Mouse (Mus musculus): ENCODE results near the gene Kcp.

Kcp gene

DNA sequence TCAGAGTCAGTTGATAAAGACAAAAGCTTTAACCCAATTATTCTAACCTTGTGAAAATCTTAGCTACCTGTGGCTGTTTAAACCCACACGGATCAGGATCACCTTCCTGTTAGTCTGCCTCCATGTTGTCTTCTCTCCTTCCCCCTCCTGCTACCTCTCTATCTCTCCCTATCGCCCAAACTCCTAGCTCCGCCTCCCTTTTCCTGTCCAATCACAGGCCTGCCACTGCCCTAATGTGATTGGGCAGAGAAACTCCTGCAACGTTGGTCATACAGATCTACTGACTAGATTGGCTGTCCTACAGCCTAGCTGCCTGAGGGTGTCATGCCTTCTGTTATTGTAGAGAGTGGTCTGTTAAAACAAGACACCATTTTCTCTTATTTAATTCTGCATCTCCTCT lies 57.9 kb downstream of the Kcp start:
- no peak for DNase-seq

DNA sequence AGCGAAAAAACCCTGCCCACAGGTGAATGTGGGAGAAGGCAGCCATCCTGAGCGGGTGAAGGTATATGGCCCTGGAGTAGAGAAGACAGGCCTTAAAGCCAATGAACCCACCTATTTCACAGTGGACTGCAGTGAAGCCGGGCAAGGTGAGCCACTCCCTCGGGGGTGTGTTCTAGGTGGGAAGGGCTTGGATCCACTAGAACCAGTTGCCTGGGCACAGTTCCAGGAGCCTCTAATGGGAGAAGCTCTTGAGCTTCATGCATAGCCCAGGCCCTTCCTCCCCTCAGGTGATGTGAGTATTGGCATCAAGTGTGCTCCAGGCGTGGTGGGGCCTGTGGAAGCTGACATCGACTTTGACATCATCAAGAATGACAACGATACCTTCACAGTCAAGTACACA lies 62.4 kb downstream of the Kcp start:
- no peak for DNase-seq

DNA sequence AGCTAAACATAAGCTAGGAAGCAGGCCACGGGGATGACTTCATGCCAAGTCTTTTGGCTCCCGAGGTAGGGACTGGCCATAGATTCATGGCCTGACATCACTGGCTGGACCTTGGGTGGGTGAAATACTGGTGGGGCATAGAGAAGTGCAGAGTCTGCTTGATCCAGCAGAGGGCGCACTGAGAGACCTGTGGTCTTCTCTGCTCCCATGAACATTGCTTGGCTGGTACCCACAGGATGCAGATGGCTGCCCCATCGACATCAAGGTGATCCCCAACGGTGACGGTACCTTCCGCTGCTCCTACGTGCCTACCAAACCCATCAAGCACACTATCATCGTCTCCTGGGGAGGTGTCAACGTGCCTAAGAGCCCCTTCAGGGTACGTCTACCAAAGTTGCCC lies 63.0 kb downstream of the Kcp start:
- no peak for DNase-seq

GRCm38 (mm10) chr6:29439789-29440188 lies 68.0 kb downstream of the Kcp start:
- no peak for DNase-seq

DNA sequence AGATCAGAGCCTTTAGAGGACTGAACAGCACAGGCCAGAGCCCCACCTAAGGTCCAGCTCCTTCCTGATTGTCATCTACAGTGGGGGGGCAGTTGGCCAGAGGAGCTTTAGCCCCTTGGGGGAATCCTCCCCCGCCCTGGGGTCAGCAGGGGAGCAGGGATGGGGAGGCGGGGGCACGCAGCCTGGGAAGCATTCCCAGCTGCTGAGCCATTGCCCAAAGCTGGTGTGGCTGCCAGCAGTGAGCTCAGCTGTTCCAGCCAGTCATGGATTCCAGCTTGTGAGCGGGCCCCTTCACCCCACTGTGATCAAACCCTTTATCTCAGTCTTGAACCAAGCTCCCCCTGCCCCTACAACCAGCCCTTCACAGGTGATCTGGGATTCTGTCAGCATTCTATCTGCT lies 68.5 kb downstream of the Kcp start:
- DNase-seq: no peak

- no peak for DNase-seq
These were observed 71.3 kb downstream of the Kcp start for GRCm38 (mm10) chr6:29436461-29436934.

- DNase-seq: no peak
These were observed 71.8 kb downstream of the Kcp start for GRCm38 (mm10) chr6:29435940-29436451.

- no peak for DNase-seq
These were observed 72.7 kb downstream of the Kcp start for GRCm38 (mm10) chr6:29434911-29435691.

DNA sequence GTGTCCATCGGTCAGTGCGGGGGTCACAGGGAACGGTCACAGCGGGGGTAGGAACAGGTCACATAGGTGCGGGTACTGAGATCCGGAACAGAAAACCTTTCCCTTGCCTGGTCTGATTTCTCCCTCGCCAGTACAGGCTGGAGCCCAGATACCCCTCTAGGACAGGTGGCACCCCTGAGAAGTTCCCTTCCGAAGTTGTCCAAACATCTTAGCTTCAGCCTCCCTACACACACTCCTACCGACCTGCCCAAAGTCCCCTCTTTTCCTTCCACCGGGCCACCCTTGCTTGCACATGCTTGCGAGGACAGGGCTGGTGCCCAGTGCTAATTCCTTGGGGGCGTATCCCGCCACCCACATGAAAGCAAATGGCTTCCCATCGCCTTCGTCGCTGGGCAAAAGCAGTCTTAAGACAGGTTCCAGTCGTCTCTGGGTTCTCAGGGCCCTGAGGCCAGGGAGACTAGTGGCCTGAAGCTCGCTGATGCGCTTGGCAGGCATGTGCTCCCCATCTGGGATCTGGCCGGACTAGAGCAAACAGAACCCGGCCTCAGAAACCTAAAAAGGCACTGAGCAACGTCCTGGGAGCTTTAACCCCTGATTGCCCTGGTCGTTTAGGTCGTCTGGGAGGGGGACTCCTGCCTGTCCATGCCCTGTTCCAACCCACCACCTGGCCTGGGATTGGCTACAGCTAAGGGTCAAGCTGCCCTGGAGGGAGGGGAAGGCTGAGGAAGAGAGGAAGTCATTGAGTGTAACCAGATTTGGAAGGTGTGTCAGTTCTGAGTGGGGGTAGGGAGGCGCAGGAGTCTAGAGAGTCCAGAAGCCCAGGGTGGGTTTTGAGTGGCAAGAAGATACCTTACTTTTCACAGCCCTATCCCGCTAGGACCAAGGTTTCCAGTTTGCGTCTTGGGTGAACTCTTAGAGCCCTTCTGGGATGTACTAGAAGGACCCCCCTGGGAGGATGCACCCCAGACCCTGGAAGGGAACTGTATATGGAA lies 73.7 kb downstream of the Kcp start:
- DNase-seq: no peak

GRCm38 (mm10) chr6:29433038-29433803 lies 74.5 kb downstream of the Kcp start, which contains the start of gene Flnc:
Gene Flnc, plus strand, starts transcription at chr6:29433256.
- no peak for DNase-seq

GRCm38 (mm10) chr6:29432676-29433037 lies 75.1 kb downstream of the Kcp start:
- DNase-seq: no peak

DNA sequence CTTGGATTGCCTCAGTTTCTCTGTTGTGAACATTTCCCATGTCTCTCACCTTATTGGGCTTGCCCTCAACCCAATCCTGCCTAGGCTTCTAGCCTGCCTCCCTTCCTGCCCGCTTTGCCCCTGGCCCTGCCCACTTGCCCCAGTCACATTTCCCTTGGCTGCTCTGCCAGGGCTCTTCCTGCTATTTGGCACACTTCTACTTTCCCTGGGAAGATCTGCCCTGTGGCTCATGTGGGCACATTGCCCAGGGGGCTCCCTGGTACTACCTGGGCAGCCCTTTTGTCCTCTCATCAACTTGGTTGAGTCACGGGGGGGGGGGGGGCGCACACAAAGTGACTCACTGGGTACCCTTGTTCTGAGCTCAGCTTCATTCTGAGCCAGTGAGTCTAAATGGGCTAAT lies 75.6 kb downstream of the Kcp start:
- no peak for DNase-seq

DNA sequence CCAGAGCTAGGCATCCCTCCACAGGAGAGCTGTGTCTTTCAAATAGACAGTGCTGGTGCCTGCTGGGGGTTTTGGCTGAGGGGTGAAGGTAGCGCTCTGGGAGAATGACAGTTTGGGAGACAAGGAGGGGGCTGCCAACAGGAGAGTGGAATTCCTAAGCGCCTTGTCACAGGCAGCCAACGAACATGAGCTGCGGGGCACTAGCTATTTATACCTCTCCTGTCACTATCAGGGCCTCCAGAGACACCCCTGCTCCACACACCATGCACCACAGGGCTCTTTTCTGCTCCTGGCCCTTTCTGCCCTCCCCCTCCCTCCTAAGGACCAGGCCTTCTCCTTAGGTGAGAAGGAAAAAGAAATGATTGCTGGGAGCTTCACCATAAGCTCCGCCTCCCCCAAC lies 76.3 kb downstream of the Kcp start:
- DNase-seq: no peak

- DNase-seq: no peak
These were observed 76.9 kb downstream of the Kcp start for GRCm38 (mm10) chr6:29430681-29431420.

- DNase-seq: no peak
These were observed 79.6 kb downstream of the Kcp start for GRCm38 (mm10) chr6:29428171-29428570.

DNA sequence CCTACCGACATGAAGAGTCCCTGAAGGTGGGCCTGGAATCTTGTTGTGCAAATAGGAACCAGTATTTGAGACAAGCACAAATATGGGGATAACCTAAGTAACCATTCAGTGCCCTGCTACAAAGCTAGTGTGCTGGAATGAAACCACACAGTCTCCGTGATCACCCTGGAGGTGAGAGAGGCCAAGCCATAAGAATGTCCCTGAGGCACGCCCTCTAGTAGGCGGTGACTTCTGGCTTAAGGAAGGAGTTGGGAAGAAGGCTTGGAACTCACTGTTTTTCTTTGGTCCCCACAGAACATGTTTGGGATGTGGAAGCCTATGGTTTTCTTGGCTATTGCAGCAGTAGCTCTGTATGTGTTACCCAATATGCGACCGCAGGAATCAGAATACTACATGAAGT lies 81.4 kb downstream of the Kcp start:
- no peak for DNase-seq

DNA sequence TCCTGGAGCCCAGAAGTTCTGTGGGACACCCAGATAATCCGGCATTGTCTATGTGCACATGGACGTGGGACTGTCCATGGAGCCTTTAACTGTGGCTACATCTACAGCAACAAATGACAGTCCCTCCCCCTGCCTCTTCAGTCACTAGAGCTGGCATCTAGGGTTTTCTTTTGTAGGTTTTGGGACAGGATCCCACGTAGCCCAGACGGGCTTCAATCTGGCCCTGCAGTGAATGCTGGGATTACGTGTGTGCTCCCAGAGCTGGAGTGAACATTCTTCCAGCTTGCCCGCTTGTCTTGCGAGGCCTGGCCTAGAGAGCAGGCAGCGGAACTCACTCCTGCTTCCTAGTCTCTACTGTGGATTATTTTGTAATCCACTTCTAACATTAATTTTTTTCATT lies 82.6 kb downstream of the Kcp start:
- no peak for DNase-seq
